15 mouse cellular contexts compared by ENCODE assay signal in the genomic region with DNA sequence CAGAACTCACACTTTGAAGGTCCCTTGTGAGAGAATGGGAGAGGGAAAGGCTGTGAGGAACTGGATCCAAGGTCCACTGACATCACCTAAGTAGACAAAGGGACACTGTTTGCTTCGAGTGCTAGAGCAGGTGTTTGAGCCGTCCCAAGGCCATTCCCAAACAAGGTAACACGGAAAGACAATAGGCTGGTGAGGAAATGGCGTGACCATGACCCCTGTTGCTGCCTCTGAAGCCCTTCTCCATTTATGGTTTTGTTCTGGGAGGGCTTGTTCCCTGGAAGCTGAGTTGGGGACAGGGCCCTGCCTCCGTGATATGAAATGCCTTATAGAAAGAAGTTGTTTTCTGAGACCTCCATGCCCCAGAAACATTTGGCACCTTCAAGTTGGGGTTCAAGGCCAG.
DNase-seq lines count a peak whose midpoint lies in the region; ATAC-seq lines count a peak whose summit lies in the region.
"Had no signal": no experiment of that assay in that cellular context is flagged by ENCODE, and none has a peak within 500 bp of the region (broad histone marks: within the 10 kb centered on the region; RNA-seq: fewer than 3 reads in every experiment).

No protein-coding gene starts in this region.

- no peak for ATAC-seq in heart, embryonic 12.5 days (ENCODE audit: insufficient number of reproducible peaks, low FRiP score)
- ATAC-seq in lung, embryonic 15.5 days (ENCODE audit: borderline replicate concordance, extremely low read depth, low FRiP score, low TSS enrichment), result no peak
- ATAC-seq in heart, embryonic 16.5 days (replicated peaks; ENCODE audit: extremely low read depth, insufficient read depth, low FRiP score), result no peak
- ATAC-seq in megakaryocyte-erythroid progenitor cell, adult 5-6 weeks (replicated peaks; ENCODE audit: low FRiP score, low TSS enrichment, poor library complexity, severe bottlenecking), result no peak
- ATAC-seq: forebrain, embryonic 15.5 days had no signal

- H3K9me3 ChIP-seq in heart, embryonic 12.5 days (replicated peaks), result no peaks in the 10 kb centered on the region
- H3K9me3 ChIP-seq in lung, embryonic 15.5 days, result no peaks in the 10 kb centered on the region
- no peaks in the 10 kb centered on the region for H3K9me3 ChIP-seq in heart, embryonic 16.5 days (replicated peaks; ENCODE audit: control insufficient read depth, low read length)
- H3K9me3 ChIP-seq in limb, embryonic 10.5 days (replicated peaks), result no peaks in the 10 kb centered on the region
- H3K9me3 ChIP-seq: embryonic facial prominence, embryonic 10.5 days; forebrain, embryonic 15.5 days; kidney, embryonic 15.5 days; limb, embryonic 15.5 days had no signal

- DNase-seq in heart, postnatal 25 days (ENCODE audit: low spot score), result no peak
- DNase-seq in lung, postnatal 36 days, result no peak
- no peak for DNase-seq in limb, embryonic 10.5 days (ENCODE audit: low spot score)
- DNase-seq: layer of hippocampus, adult 9-11 months; midbrain, embryonic 14.5 days had no signal

- no peak overlapping the region for H3K9ac ChIP-seq in heart, embryonic 12.5 days
- H3K9ac ChIP-seq in lung, embryonic 15.5 days, result no peak overlapping the region
- H3K9ac ChIP-seq in heart, embryonic 16.5 days (ENCODE audit: low read length), result no peak overlapping the region
- H3K9ac ChIP-seq: forebrain, embryonic 15.5 days; kidney, embryonic 15.5 days; limb, embryonic 15.5 days had no signal

- no peaks in the 10 kb centered on the region for H3K27me3 ChIP-seq in heart, embryonic 12.5 days (replicated peaks)
- no peaks in the 10 kb centered on the region for H3K27me3 ChIP-seq in lung, embryonic 15.5 days
- H3K27me3 ChIP-seq in heart, embryonic 16.5 days (ENCODE audit: control insufficient read depth, insufficient read depth, low read length), result no peaks in the 10 kb centered on the region
- H3K27me3 ChIP-seq in limb, embryonic 10.5 days (ENCODE audit: low read depth, poor library complexity, severe bottlenecking), result no peaks in the 10 kb centered on the region
- H3K27me3 ChIP-seq: forebrain, embryonic 15.5 days; kidney, embryonic 15.5 days; limb, embryonic 15.5 days had no signal

- H3K4me2 ChIP-seq in heart, embryonic 12.5 days, result no peak overlapping the region
- no peak overlapping the region for H3K4me2 ChIP-seq in lung, embryonic 15.5 days
- H3K4me2 ChIP-seq in heart, embryonic 16.5 days (ENCODE audit: low read depth, low read length), result no peak overlapping the region
- H3K4me2 ChIP-seq: forebrain, embryonic 15.5 days; kidney, embryonic 15.5 days; limb, embryonic 15.5 days had no signal

- intact Hi-C loops in heart, postnatal 25 days (cut with DNase I), result loop anchor here (2.0 kb wide), 3 partner anchors 85 to 157 kb away; a partner anchor contains a TSS

- 0 out of 2 replicates have a peak overlapping the region, but pooled peaks have one; percentile 63 for H3K27ac ChIP-seq in heart, embryonic 12.5 days (ENCODE audit: poor library complexity, severe bottlenecking)
- H3K27ac ChIP-seq in lung, embryonic 15.5 days, result peak overlapping the region; percentile 51
- H3K27ac ChIP-seq in heart, embryonic 16.5 days (ENCODE audit: low read length), result peak overlapping the region; percentile 89
- H3K27ac ChIP-seq in limb, embryonic 10.5 days, result peak overlapping the region; percentile 22
- H3K27ac ChIP-seq: embryonic facial prominence, embryonic 10.5 days; forebrain, embryonic 15.5 days; limb, embryonic 15.5 days; macrophage had no signal

- H3K36me3 ChIP-seq in heart, embryonic 12.5 days, result no peaks in the 10 kb centered on the region
- no peaks in the 10 kb centered on the region for H3K36me3 ChIP-seq in lung, embryonic 15.5 days
- no peaks in the 10 kb centered on the region for H3K36me3 ChIP-seq in heart, embryonic 16.5 days (ENCODE audit: control insufficient read depth, insufficient read depth)
- H3K36me3 ChIP-seq in limb, embryonic 10.5 days, result no peaks in the 10 kb centered on the region
- H3K36me3 ChIP-seq: embryonic facial prominence, embryonic 10.5 days; forebrain, embryonic 15.5 days; kidney, embryonic 15.5 days; limb, embryonic 15.5 days had no signal

- peaks cover 24% of the 10 kb centered on the region for H3K4me1 ChIP-seq in heart, embryonic 12.5 days (replicated peaks)
- peaks cover 37% of the 10 kb centered on the region for H3K4me1 ChIP-seq in lung, embryonic 15.5 days
- peaks cover 33% of the 10 kb centered on the region for H3K4me1 ChIP-seq in heart, embryonic 16.5 days (ENCODE audit: control insufficient read depth, insufficient read depth, low read length)
- H3K4me1 ChIP-seq in limb, embryonic 10.5 days, result peaks cover 26% of the 10 kb centered on the region
- H3K4me1 ChIP-seq: forebrain, embryonic 15.5 days had no signal

- 84% methylated on average over 5 of the region's 5 CpGs for WGBS in heart, embryonic 12.5 days
- 55% methylated on average over 5 of the region's 5 CpGs for WGBS in lung, embryonic 15.5 days
- WGBS in heart, embryonic 16.5 days, result 78% methylated on average over 5 of the region's 5 CpGs
- WGBS in limb, embryonic 10.5 days, result 92% methylated on average over 5 of the region's 5 CpGs

- no peak overlapping the region for H3K4me3 ChIP-seq in heart, embryonic 12.5 days
- no peak overlapping the region for H3K4me3 ChIP-seq in lung, embryonic 15.5 days
- no peak overlapping the region for H3K4me3 ChIP-seq in heart, embryonic 16.5 days (ENCODE audit: low read length)
- H3K4me3 ChIP-seq in limb, embryonic 10.5 days, result no peak overlapping the region
- H3K4me3 ChIP-seq: embryonic facial prominence, embryonic 10.5 days; erythroblast, embryonic 14.5 days; forebrain, embryonic 15.5 days; kidney, embryonic 15.5 days; limb, embryonic 15.5 days had no signal

Comparison
In these comparisons a context has a peak if more than half of its experiments do, and no peak if none do; other contexts are left out.
1. H3K27ac ChIP-seq: peak in every context shown above with its lines; median percentile 89 in heart, embryonic 16.5 days; 63 in heart, embryonic 12.5 days; 51 in lung, embryonic 15.5 days; 22 in limb, embryonic 10.5 days.